Mouse (Mus musculus): ENCODE measurements around the gene Gm20521. TPM values are rescaled to one million over a fixed set of nuclear protein-coding genes. Genes with fewer than 3 reads are reported as not detected.
A peak's percentile ranks its signal among the peaks of the same experiment; 100 is the strongest.

Gm20521 gene
- polyA plus RNA-seq, 1 experiment from 2014 or later = not detected

DNA sequence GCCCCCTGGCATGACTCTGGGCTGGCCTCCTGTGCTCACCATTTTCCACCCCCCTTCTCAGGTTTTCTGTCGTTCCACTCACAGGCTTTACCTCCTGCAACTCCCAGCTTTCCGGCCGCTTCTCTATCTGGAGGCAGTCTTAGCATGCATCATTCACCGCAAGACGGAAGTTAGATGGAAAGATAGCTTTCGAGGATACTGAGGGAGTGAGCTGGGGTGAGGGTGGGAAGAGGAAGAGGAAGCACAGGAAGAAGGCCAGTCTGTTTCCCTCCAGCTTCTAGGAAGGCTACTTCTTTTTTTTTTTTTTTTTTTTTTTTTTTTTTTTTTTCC lies 53.6 kb downstream of the Gm20521 start:
- H3K27ac ChIP-seq (ENCODE audit: low read depth, low read length) = no peak overlapping the region
- DNase-seq (ENCODE audit: low spot score) = no peak
- H3K4me3 ChIP-seq (ENCODE audit: low read depth, low read length) = no peak overlapping the region
- H3K9ac ChIP-seq (ENCODE audit: low read depth, low read length) = no peak overlapping the region
- H3K4me1 ChIP-seq (replicated peaks; ENCODE audit: control insufficient read depth, insufficient read depth, low read length) = peaks cover 5% of the 10 kb centered on the region; the same call in 1 of the 2 replicates
- H3K36me3 ChIP-seq (ENCODE audit: control insufficient read depth, insufficient read depth, low read length) = no peaks in the 10 kb centered on the region
- no peak overlapping the region for H3K4me2 ChIP-seq (replicated peaks; ENCODE audit: low read depth, low read length)
- H3K27me3 ChIP-seq (ENCODE audit: control insufficient read depth, insufficient read depth, low read length) = no peaks in the 10 kb centered on the region
- WGBS = 72% methylated on average over 6 of the region's 6 CpGs
- ATAC-seq (ENCODE audit: low FRiP score) = no peak
- H3K9me3 ChIP-seq (ENCODE audit: control insufficient read depth, low read length) = no peaks in the 10 kb centered on the region

DNA sequence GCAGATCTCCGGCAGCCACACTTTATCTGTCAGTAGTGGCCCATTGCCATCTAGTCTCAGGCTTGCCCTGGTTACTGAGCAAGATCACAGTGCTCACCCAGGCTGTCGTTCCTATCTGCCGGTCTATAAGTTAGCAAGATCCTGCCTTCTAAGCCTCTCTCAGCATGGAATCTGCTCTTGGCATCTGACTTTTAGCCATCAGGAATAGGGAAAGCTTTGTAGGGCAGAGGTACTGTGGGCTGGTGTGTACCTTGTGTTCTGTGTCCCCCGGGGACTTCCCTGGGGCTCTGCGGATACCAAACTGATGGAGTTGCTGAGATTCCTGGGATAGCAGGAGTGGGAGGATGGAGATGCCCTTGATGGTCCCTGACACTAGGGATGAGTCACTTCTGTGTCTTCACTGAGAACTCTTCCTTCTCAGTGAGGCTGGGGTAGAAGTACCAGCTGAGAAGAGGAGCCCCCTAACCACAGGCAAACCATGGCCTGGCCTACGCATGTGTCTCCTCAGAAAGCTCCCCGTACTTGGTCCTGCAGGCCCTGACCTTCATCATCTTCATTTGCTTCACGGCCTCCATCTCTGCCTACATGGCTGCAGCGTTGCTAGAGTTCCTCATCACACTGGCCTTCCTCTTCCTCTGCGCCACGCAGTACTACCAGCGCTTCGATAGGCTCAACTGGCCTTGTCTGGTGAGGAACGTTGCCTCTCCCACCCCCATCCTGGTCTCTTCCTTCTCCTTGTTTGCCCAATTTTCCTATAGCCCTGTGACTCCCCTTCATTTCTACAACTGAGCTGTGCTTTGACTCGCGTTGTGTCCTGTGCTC lies 54.3 kb downstream of the Gm20521 start:
- DNase-seq (ENCODE audit: low spot score) (no peak), ATAC-seq (ENCODE audit: low FRiP score) (no peak)
- Histone ChIP-seq H3K4me3 (ENCODE audit: low read depth, low read length) (no peak overlapping the region), H3K27me3 (ENCODE audit: control insufficient read depth, insufficient read depth, low read length) (no peaks in the 10 kb centered on the region), H3K9ac (ENCODE audit: low read depth, low read length) (no peak overlapping the region), H3K36me3 (ENCODE audit: control insufficient read depth, insufficient read depth, low read length) (no peaks in the 10 kb centered on the region), H3K4me2 (replicated peaks; ENCODE audit: low read depth, low read length) (no peak overlapping the region), H3K27ac (ENCODE audit: low read depth, low read length) (no peak overlapping the region), H3K9me3 (ENCODE audit: control insufficient read depth, low read length) (no peaks in the 10 kb centered on the region), H3K4me1 (replicated peaks; ENCODE audit: control insufficient read depth, insufficient read depth, low read length) (peaks cover 5% of the 10 kb centered on the region; the same call in 1 of the 2 replicates)
- WGBS = 95% methylated on average over 16 of the region's 16 CpGs

DNA sequence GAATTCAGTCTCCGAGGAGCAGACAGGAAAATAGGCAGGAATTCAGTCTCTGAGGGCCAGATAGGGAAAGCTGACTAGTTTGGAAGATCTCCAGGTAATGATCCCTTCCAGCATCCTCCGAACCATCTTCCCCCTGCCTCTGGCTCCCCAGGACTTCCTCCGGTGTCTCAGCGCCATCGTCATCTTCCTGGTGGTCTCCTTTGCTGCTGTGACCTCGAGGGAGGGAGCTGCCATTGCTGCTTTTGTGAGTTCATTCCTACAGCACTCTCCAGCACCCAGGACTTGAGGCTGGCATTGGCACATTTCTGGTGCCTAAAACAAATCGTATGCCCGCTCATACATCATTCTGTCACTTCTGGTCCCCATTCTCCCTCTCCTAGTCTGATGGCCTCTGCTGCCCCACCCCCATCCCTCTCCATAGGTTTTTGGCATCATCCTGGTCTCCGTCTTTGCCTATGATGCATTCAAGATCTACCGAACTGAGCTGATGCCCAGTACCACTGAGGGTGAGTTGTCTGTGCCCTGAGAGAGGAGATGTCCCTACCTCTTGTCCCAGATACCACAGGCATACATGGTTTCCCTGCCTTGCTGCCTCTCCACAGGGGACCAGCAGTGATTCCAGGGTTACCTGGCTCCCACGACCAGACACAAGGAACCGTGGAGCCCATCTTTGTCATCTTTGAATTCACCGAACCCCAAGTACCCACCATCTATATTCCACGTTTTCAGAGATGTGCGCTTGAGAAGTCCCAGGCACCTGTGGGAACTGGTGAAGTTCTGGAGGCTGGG lies 55.4 kb downstream of the Gm20521 start:
- Histone ChIP-seq H3K27me3 (ENCODE audit: control insufficient read depth, insufficient read depth, low read length) (no peaks in the 10 kb centered on the region), H3K27ac (ENCODE audit: low read depth, low read length) (no peak overlapping the region), H3K4me3 (ENCODE audit: low read depth, low read length) (no peak overlapping the region), H3K9me3 (ENCODE audit: control insufficient read depth, low read length) (no peaks in the 10 kb centered on the region), H3K4me2 (replicated peaks; ENCODE audit: low read depth, low read length) (no peak overlapping the region), H3K9ac (ENCODE audit: low read depth, low read length) (no peak overlapping the region), H3K36me3 (ENCODE audit: control insufficient read depth, insufficient read depth, low read length) (no peaks in the 10 kb centered on the region), H3K4me1 (replicated peaks; ENCODE audit: control insufficient read depth, insufficient read depth, low read length) (peaks cover 3% of the 10 kb centered on the region; the same call in 1 of the 2 replicates)
- ATAC-seq (ENCODE audit: low FRiP score) = no peak
- WGBS = 77% methylated on average over 15 of the region's 15 CpGs
- DNase-seq (ENCODE audit: low spot score) = no peak

DNA sequence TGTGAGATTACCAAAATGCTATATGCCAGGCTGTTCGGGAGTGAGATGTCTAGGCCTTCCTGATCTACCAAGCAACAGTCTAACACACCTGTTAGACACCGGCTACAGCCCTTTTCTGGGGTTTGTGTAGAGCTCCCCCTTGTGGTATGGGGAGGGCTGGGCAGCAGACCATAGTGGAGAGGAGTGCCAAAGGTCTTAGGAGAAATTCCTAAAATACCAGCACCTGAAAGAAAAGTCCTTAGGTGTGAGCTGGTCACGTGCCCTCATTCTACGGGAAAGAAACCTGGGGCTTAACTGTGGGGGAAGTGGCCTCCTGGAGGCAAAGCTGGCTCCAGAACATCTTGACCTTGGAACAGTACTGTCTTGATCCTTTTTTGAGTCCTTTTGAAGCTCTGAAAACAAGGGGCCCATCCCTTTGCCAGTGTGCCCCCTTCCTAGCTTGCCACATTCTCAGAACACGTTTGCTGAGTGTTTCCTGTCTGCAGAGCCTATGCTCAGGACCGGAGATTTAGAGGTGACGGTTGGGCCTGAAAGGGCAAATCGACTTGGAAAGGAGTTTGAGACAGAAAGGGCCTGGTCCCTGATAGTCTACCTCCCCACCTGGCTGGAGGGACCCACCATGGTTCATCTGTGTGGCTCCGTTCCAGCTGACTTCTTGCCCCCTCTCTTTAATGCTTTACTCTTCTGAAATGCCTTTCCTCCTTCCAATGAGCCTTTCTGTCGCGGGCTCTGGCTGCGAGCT lies 56.4 kb downstream of the Gm20521 start:
- H3K9ac ChIP-seq (ENCODE audit: low read depth, low read length) = no peak overlapping the region
- H3K27ac ChIP-seq (ENCODE audit: low read depth, low read length) = no peak overlapping the region
- no peak overlapping the region for H3K4me2 ChIP-seq (replicated peaks; ENCODE audit: low read depth, low read length)
- H3K4me1 ChIP-seq (replicated peaks; ENCODE audit: control insufficient read depth, insufficient read depth, low read length) = peaks cover 3% of the 10 kb centered on the region; the same call in 1 of the 2 replicates
- WGBS = 52% methylated on average over 12 of the region's 12 CpGs
- no peaks in the 10 kb centered on the region for H3K36me3 ChIP-seq (ENCODE audit: control insufficient read depth, insufficient read depth, low read length)
- no peak overlapping the region for H3K4me3 ChIP-seq (ENCODE audit: low read depth, low read length)
- H3K27me3 ChIP-seq (ENCODE audit: control insufficient read depth, insufficient read depth, low read length) = no peaks in the 10 kb centered on the region
- DNase-seq (ENCODE audit: low spot score) = peak; percentile 75
- H3K9me3 ChIP-seq (ENCODE audit: control insufficient read depth, low read length) = no peaks in the 10 kb centered on the region
- ATAC-seq (ENCODE audit: low FRiP score) = no peak

DNA sequence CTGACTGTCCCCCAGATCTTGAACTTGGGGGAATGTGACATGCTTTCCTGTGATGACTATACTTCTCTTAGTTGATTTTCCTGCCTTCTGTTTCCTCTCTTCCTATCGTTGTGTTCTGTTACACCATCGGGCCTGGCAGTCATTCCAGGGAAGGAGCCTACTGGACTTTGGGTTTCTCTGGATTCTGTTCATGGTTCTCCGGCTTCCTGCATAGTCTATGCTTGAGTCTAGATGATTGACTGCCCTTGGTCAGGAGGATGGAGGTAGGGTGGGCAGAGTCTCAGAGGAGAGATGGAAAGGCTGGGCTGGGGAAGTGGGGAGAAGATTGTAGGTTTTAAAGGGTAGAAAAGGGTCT lies 56.9 kb downstream of the Gm20521 start:
- DNase-seq (ENCODE audit: low spot score) (no peak), ATAC-seq (ENCODE audit: low FRiP score) (no peak)
- 83% methylated on average over 3 of the region's 3 CpGs for WGBS
- Histone ChIP-seq H3K27ac (ENCODE audit: low read depth, low read length) (no peak overlapping the region), H3K27me3 (ENCODE audit: control insufficient read depth, insufficient read depth, low read length) (no peaks in the 10 kb centered on the region), H3K4me2 (replicated peaks; ENCODE audit: low read depth, low read length) (no peak overlapping the region), H3K4me1 (replicated peaks; ENCODE audit: control insufficient read depth, insufficient read depth, low read length) (peaks cover 3% of the 10 kb centered on the region; the same call in 1 of the 2 replicates), H3K36me3 (ENCODE audit: control insufficient read depth, insufficient read depth, low read length) (no peaks in the 10 kb centered on the region), H3K9me3 (ENCODE audit: control insufficient read depth, low read length) (no peaks in the 10 kb centered on the region), H3K4me3 (ENCODE audit: low read depth, low read length) (no peak overlapping the region), H3K9ac (ENCODE audit: low read depth, low read length) (no peak overlapping the region)

DNA sequence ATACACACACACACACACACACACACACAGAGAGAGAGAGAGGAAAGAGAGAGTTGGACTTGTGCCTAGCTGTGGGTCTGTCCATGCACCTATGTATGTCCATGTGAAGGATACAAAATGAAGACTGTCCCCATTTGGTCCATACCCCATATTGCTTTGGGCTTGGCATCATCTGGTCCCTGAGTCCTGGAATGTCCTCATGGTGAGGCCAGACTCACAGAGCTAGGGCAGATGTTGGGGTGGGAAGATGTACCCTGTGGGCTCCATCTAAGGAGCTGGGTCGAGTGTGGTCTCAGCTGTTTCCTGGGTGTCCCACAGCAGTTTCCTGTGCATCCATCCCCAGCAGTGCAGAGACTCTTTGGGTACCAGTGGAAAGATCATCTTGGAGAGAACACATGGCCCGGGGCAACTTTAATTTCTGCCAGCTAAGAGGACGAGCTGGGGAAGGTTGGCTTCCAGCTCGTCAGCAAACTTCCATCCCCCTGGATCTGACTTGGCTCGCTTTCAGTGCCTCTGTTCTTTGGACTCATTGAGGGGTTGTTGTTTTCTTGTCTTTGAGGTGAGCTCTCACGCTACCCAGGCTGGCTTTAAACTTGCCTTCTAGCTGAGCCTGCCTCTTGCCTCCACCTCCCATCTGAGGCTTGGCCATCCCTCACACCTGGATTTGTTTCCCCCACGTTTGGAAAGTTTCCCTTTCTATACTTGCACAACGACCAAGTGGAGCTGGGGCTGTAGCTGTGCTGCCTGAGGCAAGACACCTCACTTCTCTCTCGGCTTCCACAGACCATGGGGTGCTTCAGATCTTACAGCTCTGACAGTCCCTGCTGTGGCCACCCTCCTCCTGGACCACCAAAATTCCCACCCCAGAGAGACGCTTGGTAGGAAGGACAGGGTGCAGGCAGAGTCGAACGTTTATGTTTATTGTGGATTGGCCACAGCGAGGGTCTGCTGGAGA lies 58.1 kb downstream of the Gm20521 start:
- Histone ChIP-seq H3K4me3 (ENCODE audit: low read depth, low read length) (no peak overlapping the region), H3K4me1 (replicated peaks; ENCODE audit: control insufficient read depth, insufficient read depth, low read length) (peaks cover 1% of the 10 kb centered on the region; the same call in 1 of the 2 replicates), H3K27me3 (ENCODE audit: control insufficient read depth, insufficient read depth, low read length) (no peaks in the 10 kb centered on the region), H3K9ac (ENCODE audit: low read depth, low read length) (no peak overlapping the region), H3K27ac (ENCODE audit: low read depth, low read length) (no peak overlapping the region), H3K4me2 (replicated peaks; ENCODE audit: low read depth, low read length) (no peak overlapping the region), H3K9me3 (ENCODE audit: control insufficient read depth, low read length) (no peaks in the 10 kb centered on the region), H3K36me3 (ENCODE audit: control insufficient read depth, insufficient read depth, low read length) (no peaks in the 10 kb centered on the region)
- ATAC-seq (ENCODE audit: low FRiP score) (no peak), DNase-seq (ENCODE audit: low spot score) (no peak)
- 67% methylated on average over 13 of the region's 13 CpGs for WGBS

DNA sequence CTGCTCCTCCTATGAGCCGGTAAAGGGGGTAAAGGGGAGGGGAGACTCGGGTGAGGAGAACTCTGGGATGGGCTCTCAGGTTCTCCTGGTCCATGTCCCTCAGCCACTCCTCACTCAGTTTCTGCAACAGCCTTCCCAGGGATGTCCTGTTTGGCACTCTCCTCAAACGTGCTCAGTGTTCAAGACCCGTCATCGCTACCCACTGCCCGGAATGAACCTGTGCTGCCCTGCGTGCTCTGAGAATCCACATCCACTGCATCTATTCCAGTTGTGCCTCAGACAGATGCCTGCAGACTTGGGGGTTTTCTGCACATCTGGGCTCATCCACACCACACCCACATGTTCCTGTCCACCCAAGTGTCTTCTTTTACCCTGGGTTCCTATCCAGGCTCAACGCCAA lies 59.2 kb downstream of the Gm20521 start:
- Histone ChIP-seq H3K4me3 (ENCODE audit: low read depth, low read length) (no peak overlapping the region), H3K36me3 (ENCODE audit: control insufficient read depth, insufficient read depth, low read length) (no peaks in the 10 kb centered on the region), H3K9ac (ENCODE audit: low read depth, low read length) (no peak overlapping the region), H3K4me1 (replicated peaks; ENCODE audit: control insufficient read depth, insufficient read depth, low read length) (no peaks in the 10 kb centered on the region), H3K27ac (ENCODE audit: low read depth, low read length) (no peak overlapping the region), H3K4me2 (replicated peaks; ENCODE audit: low read depth, low read length) (no peak overlapping the region), H3K27me3 (ENCODE audit: control insufficient read depth, insufficient read depth, low read length) (no peaks in the 10 kb centered on the region), H3K9me3 (ENCODE audit: control insufficient read depth, low read length) (no peaks in the 10 kb centered on the region)
- ATAC-seq (ENCODE audit: low FRiP score) (no peak), DNase-seq (ENCODE audit: low spot score) (no peak)
- WGBS = 92% methylated on average over 8 of the region's 8 CpGs

DNA sequence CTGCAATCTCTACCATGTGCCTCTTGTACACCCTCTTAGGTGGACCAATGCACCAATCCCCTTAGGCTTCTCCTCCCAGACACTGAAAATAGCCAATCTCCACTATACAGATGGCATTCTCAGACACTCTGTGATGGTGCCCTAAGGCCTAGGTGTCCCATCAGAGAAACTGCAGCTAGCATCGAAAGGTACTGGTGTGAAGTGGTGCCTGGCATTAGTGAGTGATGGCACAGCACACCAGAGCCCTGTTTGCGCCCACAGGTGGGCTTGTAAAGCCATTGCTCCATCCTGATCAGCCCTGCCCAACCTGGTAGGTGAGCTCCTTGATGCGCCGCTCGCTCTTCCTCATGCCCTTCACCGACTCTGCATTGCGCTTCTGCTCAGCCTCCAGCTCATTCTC lies 60.7 kb downstream of the Gm20521 start:
- H3K4me1 ChIP-seq (replicated peaks; ENCODE audit: control insufficient read depth, insufficient read depth, low read length) = no peaks in the 10 kb centered on the region
- no peak overlapping the region for H3K9ac ChIP-seq (ENCODE audit: low read depth, low read length)
- 92% methylated on average over 7 of the region's 7 CpGs for WGBS
- no peak overlapping the region for H3K4me2 ChIP-seq (replicated peaks; ENCODE audit: low read depth, low read length)
- no peaks in the 10 kb centered on the region for H3K9me3 ChIP-seq (ENCODE audit: control insufficient read depth, low read length)
- DNase-seq (ENCODE audit: low spot score) (no peak), ATAC-seq (ENCODE audit: low FRiP score) (no peak)
- no peak overlapping the region for H3K27ac ChIP-seq (ENCODE audit: low read depth, low read length)
- no peaks in the 10 kb centered on the region for H3K36me3 ChIP-seq (ENCODE audit: control insufficient read depth, insufficient read depth, low read length)
- no peak overlapping the region for H3K4me3 ChIP-seq (ENCODE audit: low read depth, low read length)
- H3K27me3 ChIP-seq (ENCODE audit: control insufficient read depth, insufficient read depth, low read length) = no peaks in the 10 kb centered on the region
